Mouse (Mus musculus) frontal cortex, postnatal 14 days (tissue): ENCODE measurements around the gene Lmx1b.

Experiments used
- DNase-seq, 2 experiments: peaks; one replicate each; pipeline ENCODE4 v3.0.0; 2022; ENCODE audit warnings: low spot score in 2 of 2

Gene Lmx1b

DNA sequence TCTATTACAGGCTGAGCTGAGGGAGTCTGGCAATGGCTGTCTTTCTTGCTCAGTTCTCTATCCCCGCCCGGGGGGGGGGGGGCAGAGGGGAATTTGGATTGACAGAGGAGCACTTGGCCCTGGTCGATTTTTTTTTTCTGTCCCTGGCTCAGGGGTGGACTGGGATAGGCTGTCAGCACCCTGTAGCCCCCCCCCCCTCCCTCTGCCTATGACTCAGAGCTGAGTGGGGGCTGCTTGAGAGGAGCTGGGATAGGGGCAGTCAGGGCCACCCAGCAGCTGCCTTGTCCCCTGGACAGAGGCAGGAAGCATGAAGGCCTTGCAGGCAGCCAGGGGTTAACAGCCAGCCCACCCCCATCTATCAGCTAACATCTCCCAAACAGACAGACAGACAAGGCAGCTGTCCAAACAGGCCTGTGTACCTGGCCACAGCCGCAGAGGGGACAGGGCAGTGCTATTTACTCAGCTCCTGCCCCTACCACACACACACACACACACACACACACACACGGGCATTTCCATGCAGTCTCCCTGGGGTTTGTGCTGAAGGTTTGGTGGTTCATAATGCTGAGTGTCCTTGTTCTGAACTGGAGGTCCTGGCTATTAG is 57.8 kb downstream of the Lmx1b start:
- no peak for DNase-seq

- no peak for DNase-seq
These were observed 58.4 kb downstream of the Lmx1b start for GRCm38 (mm10) chr2:33581866-33582265.

DNA sequence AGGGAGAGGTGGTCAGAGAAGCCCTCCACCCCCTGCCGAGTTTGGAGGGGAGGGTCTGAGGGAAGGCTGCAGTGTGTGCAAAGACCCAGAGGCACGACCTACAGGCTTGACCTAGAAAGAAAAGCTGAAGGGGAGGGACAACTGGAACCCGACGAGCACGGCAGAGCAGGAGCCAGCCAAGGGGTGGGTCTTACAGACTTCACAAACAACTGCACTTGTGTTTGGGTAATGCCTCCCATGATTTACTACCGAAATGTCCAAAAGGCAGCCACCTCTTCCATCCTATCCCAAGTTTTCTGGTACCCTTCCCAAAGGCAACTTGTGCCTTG is 58.9 kb downstream of the Lmx1b start:
- DNase-seq, result no peak

DNA sequence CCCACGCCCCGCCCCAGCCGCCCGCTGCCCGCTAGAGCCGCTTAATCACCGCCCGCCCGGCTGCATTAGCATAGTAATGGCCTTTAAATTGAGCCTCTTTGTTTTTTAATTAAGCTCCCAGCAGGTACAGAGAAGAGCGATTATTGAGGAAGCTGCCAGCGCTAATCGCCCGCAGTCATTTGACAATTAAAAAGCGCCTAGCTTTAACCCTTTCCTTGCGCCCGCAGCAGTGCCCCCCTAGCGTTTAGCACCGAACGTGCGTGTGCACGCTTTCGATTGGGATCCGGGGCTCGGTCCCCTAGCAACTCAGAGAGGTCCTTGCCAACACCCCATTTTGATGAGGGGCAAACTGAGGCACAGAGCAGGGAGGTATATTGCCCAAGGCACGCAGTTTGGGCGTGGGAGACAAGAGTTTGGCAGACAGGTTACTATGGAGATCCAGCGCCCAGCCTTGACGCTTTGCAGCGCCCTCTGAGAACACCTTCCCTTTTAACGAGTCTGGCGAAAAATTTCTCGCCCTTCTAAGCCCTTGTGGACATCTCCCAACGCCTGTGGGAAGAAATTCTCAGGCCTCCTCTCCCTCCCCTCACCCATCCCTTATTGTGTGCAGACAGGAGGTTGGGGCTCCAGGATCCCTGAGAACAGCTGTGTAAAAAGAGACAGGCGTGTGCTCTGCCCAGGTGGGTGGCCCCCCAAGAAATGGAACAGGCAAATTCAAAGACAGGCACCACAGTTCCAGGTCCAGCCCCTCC is 59.4 kb downstream of the Lmx1b start:
- no peak for DNase-seq

GRCm38 (mm10) chr2:33575406-33575805 is 64.9 kb downstream of the Lmx1b start:
- DNase-seq, result no peak

- no peak for DNase-seq
These were observed 67.2 kb downstream of the Lmx1b start for GRCm38 (mm10) chr2:33573075-33573474.

GRCm38 (mm10) chr2:33571219-33571824 is 69.0 kb downstream of the Lmx1b start:
- no peak for DNase-seq

GRCm38 (mm10) chr2:33569698-33570097 is 70.6 kb downstream of the Lmx1b start:
- no peak for DNase-seq

GRCm38 (mm10) chr2:33569240-33569639 is 71.1 kb downstream of the Lmx1b start:
- no peak for DNase-seq

DNA sequence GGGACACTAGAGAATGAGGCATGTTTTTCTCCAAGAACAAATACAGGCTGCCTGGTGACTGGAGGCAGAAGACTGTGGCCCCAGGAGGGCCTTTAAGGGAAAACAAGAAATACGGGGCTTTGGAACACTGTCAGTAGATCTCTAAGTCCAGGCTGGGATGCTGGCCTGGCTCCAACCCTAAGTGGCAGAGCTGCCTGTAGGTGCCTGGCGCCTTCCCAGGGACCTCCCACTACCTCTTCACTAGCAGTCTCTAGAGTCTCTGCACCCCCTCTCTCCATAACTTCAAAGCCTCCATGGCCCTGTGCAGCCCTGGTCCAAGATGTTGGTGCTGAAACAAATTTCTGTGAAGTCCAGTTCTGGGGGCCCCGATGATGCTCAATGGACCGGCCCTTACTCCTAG is 74.4 kb downstream of the Lmx1b start:
- no peak for DNase-seq

DNA sequence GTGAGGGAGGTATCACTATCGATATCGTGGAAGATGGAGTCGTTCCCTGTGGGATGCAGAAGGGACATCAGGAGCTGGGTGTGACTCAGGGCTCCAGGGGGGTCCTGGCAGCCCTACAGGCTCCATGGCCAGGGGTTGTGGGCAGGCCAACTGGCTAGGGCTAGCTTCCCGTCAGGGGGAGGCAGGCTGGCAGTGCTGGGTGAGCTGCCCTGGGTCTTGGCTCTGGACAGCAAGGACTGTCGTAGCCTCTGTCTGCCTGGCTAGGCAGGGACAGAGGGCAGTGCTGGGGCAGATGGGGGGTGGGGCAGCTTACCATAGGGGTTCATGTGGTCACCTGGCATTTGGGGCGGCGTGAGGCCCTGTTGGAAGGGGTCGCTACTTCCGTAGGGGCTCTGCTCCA is 75.6 kb downstream of the Lmx1b start:
- no peak for DNase-seq

DNA sequence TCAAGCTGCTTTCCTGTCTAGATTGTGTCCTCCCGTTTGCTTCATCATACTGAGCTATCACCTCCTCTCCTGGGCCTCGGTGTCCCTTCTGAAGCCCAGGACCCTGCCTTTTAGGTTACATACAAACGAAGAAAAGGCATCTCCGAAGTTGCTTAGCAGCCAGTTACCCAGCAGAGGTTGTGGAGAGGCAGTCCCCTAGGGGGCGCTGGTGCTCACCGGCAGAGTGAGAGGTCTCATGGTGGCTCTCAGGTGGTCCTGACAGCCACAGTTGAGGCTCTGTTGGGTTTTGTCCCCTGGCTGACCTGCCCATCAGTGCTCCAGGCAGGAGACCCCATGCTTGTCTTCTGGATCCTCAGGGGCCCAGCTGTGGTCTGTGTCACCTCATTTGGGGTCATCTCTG is 80.6 kb downstream of the Lmx1b start:
- DNase-seq, result peak in 1 of 2 experiments; percentile 49

- DNase-seq, result no peak
These were observed 81.0 kb downstream of the Lmx1b start for GRCm38 (mm10) chr2:33559334-33559733.

- DNase-seq, result peak; percentile 51 to 75
These were observed 82.1 kb downstream of the Lmx1b start for GRCm38 (mm10) chr2:33558233-33558632.

DNA sequence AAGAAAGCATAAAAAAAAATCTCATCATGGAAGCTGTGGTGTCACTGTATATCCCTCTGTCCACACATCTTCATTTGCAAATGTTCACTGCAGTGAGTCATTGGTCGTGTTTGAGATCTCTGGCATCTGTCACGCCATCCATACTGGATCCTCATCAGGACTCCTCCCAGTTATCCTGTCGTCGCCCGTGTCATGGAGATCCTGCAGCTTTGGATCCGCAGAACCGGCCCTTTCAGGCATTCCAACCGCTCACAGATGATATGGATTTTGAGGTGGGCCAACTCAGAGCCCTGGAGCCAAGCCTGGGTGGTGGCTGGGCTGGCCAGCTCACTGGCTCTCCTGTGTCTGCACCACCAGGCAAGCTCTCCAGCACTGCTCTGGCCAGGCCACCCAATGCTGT is 84.7 kb downstream of the Lmx1b start:
- DNase-seq, result no peak

GRCm38 (mm10) chr2:33552672-33553071 is 87.6 kb downstream of the Lmx1b start:
- DNase-seq, result no peak

DNA sequence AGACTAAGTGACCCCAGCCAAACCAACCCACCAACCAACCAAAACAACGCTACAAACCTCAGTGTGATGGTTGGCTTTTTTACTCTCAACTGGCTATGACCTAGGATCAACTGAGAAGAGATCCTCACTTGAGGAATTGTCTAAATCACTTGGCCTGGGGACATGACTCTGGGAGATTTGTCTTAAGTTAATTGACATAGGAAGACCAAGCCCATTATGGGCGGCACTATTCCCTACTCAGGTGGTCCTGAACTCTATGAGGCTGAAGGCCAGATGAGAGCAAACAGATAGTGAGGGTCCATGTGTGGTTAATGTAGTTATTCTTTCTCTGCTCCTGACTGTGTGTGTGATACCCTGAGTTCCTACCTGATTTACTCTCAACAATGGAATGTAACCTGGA is 92.7 kb downstream of the Lmx1b start:
- no peak for DNase-seq

GRCm38 (mm10) chr2:33546879-33547278 is 93.4 kb downstream of the Lmx1b start:
- peak; percentile 88 to 91 for DNase-seq

GRCm38 (mm10) chr2:33546051-33546450 is 94.3 kb downstream of the Lmx1b start:
- no peak for DNase-seq

- DNase-seq, result no peak
These were observed 95.3 kb downstream of the Lmx1b start for GRCm38 (mm10) chr2:33544781-33545566.

GRCm38 (mm10) chr2:33544203-33544762 is 96.0 kb downstream of the Lmx1b start:
- DNase-seq, result no peak
